Mouse (Mus musculus): Measurements from ENCODE around the gene Lhfp. TPM values are rescaled to one million over a fixed set of nuclear protein-coding genes. Genes with fewer than 3 reads are reported as not detected.

Lhfp gene
- polyA plus RNA-seq, 1 experiment from 2014 or later, result 50.8 TPM

- Histone ChIP-seq H3K27me3 (ENCODE audit: insufficient read depth, poor library complexity, severe bottlenecking) (no peaks in the 10 kb centered on the region), H3K27ac (no peak overlapping the region; the same call in 1 of the 2 replicates), H3K4me1 (peaks cover 16% of the 10 kb centered on the region), H3K36me3 (0 out of 2 replicates have a peak, but pooled peaks cover 5% of the 10 kb centered on the region), H3K4me3 (no peak overlapping the region), H3K9me3 (no peaks in the 10 kb centered on the region)
- WGBS, result 67% methylated on average over 5 of the region's 5 CpGs
- no peak for DNase-seq (ENCODE audit: low spot score)
Measured at GRCm38 (mm10) chr3:53083717-53084116, 42.4 kb downstream of the Lhfp start.

- 0 out of 2 replicates have a peak, but pooled peaks cover 5% of the 10 kb centered on the region for H3K36me3 ChIP-seq
- WGBS, result 90% methylated on average over 8 of the region's 8 CpGs
- no peaks in the 10 kb centered on the region for H3K9me3 ChIP-seq
- no peaks in the 10 kb centered on the region for H3K27me3 ChIP-seq (ENCODE audit: insufficient read depth, poor library complexity, severe bottlenecking)
- no peak overlapping the region for H3K27ac ChIP-seq
- DNase-seq (ENCODE audit: low spot score), result no peak
- peaks cover 16% of the 10 kb centered on the region for H3K4me1 ChIP-seq
- no peak overlapping the region for H3K4me3 ChIP-seq
Measured at GRCm38 (mm10) chr3:53084806-53085205, 43.5 kb downstream of the Lhfp start.

DNA sequence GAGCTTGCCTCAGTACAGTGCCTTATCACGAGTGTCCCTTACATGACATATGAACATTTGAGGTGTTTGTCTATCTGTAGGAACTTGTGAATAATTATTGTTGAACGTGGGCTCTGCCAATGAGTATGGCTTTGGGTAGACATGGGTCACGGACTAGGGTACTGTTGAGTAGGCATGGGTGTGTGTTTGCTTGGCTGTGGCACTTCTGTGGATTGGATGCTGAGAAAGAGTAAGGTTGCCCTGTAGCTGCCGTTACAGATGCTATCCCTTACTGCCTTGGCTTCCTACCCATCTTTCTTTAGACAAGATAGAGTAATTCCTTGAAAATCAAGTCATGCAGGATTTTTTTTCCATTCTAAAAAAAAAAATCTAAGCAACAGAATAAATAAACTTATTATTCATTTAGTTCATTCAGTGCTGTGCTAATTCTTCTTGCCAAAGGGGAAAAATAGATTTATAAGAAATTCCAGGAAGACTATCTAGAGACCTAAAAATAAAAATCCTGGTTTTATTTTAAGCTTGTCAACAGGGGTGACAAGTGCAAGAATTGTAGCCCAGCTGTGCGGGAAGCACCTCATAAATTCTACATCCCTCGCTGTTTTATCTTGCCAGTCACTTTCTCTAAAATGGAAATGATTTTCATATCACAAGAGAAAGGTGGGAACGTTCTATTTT is 45.3 kb downstream of the Lhfp start:
- Histone ChIP-seq H3K4me1 (peaks cover 24% of the 10 kb centered on the region), H3K9me3 (no peaks in the 10 kb centered on the region), H3K4me3 (no peak overlapping the region), H3K27me3 (ENCODE audit: insufficient read depth, poor library complexity, severe bottlenecking) (no peaks in the 10 kb centered on the region), H3K36me3 (0 out of 2 replicates have a peak, but pooled peaks cover 2% of the 10 kb centered on the region), H3K27ac (0 out of 2 replicates have a peak overlapping the region, but pooled peaks have one; percentile 29)
- 60% methylated on average over 7 of the region's 7 CpGs for WGBS
- no peak for DNase-seq (ENCODE audit: low spot score)

DNA sequence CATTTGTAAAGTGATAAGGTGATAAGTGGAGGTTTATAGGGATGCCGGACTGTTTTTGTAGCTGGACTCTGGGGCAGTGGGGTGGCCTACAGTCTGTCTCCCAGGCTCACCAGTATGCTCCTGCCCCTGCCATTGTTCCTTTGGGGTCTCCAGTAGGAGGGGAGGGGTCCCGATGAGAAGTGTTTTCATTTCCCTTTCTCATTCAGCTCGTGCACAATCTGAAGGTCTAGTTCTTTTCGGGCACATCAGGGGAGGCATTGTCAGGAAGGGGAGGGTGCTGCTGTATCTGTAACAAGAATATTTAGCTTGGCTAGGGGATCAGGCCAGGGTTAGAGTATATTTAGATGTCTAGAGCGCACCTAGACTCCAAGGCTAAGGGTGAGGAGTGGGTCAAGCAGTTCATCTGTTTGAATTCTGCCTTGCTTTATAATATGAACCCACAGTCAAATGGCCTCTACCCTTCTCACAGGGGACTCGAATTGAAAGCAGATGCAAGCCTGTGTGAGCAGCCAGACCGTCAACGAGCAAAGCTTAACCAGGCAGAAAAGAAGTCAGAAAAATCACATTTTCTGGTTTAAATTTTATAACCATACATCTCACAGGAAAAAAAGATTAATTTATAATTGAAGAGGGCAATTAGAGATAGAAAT is 46.0 kb downstream of the Lhfp start:
- Histone ChIP-seq H3K9me3 (no peaks in the 10 kb centered on the region), H3K36me3 (no peaks in the 10 kb centered on the region), H3K4me3 (no peak overlapping the region), H3K27ac (0 out of 2 replicates have a peak overlapping the region, but pooled peaks have one; percentile 29), H3K27me3 (ENCODE audit: insufficient read depth, poor library complexity, severe bottlenecking) (no peaks in the 10 kb centered on the region), H3K4me1 (peaks cover 29% of the 10 kb centered on the region)
- WGBS, result 51% methylated on average over 8 of the region's 8 CpGs
- no peak for DNase-seq (ENCODE audit: low spot score)

DNA sequence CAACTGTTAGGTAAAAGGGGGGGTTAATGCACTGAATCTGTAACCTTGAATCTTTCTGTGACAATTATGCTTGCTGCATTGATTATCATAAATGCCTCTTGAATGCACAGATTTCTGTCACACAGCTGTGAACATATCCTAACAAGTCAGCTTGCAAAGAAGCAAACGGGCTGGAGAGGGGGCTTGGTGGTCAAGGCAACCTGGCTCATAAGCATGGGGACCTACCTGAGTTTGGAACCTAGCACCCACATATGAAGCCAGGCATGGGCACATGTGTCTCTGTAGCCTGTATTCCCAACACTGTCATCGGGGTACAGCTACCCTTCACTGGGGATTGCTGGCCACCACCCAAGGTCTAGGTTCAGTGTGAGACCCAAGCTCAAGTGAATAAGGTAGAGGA is 48.6 kb downstream of the Lhfp start:
- Histone ChIP-seq H3K9me3 (no peaks in the 10 kb centered on the region), H3K4me3 (no peak overlapping the region), H3K27ac (no peak overlapping the region), H3K36me3 (0 out of 2 replicates have a peak, but pooled peaks cover 3% of the 10 kb centered on the region), H3K27me3 (ENCODE audit: insufficient read depth, poor library complexity, severe bottlenecking) (no peaks in the 10 kb centered on the region), H3K4me1 (peaks cover 42% of the 10 kb centered on the region)
- WGBS, result 80% methylated on average over 2 of the region's 2 CpGs
- DNase-seq (ENCODE audit: low spot score), result no peak

DNA sequence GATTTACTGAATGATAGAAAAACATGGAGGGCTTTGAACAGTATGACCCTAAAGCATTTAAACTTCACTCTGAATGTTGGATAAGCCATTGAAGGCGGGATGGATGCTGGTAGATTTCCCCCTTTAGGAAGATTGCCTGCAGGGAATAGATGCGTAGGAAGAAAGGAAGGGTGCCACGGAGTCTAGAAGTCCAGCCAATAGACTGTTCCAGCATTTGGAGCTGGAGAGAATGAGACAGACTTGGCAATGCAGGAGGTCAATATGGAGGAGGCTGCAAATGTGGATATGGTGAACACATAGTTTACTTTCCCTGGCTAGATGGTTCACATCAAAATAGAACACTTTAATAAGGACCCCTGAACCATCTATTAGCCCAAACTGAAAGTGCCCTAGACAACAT is 58.9 kb downstream of the Lhfp start:
- H3K4me1 ChIP-seq, result peaks cover 31% of the 10 kb centered on the region
- no peak for DNase-seq (ENCODE audit: low spot score)
- H3K27me3 ChIP-seq (ENCODE audit: insufficient read depth, poor library complexity, severe bottlenecking), result no peaks in the 10 kb centered on the region
- H3K27ac ChIP-seq, result no peak overlapping the region
- no peaks in the 10 kb centered on the region for H3K9me3 ChIP-seq
- H3K4me3 ChIP-seq, result no peak overlapping the region
- 86% methylated on average over 3 of the region's 3 CpGs for WGBS
- H3K36me3 ChIP-seq, result no peaks in the 10 kb centered on the region

- no peak overlapping the region for H3K4me3 ChIP-seq
Measured at GRCm38 (mm10) chr3:53100803-53101202, 59.5 kb downstream of the Lhfp start.

DNA sequence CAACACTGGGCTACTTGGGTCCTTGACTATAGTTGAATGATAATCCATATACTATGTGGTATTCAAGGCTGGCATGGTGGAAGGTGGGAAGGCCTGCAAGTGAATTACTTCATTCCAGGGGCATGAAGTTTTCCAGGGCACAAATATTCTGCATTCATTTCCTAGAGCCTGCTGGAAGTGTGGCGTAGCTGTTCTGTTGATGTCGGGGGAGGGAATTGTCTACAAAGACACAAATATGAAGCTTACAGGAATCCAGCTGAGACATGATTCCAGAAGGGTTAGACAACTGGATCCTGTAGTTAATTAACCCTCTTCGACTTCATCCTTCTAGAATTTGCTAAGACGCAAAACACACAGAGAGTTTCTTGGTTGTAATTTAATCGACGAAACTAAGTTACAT is 60.4 kb downstream of the Lhfp start:
- Histone ChIP-seq H3K4me1 (peaks cover 41% of the 10 kb centered on the region), H3K27ac (no peak overlapping the region), H3K9me3 (no peaks in the 10 kb centered on the region), H3K27me3 (ENCODE audit: insufficient read depth, poor library complexity, severe bottlenecking) (no peaks in the 10 kb centered on the region), H3K4me3 (no peak overlapping the region), H3K36me3 (no peaks in the 10 kb centered on the region)
- DNase-seq (ENCODE audit: low spot score), result no peak
- WGBS, result 64% methylated on average over 6 of the region's 6 CpGs

More at GRCm38 (mm10) chr3:53100803-53101202, 59.5 kb downstream of the Lhfp start:
- 66% methylated on average over 6 of the region's 6 CpGs for WGBS
- DNase-seq (ENCODE audit: low spot score), result no peak
- Histone ChIP-seq H3K9me3 (no peaks in the 10 kb centered on the region), H3K4me1 (peaks cover 37% of the 10 kb centered on the region), H3K36me3 (no peaks in the 10 kb centered on the region), H3K27ac (no peak overlapping the region), H3K27me3 (ENCODE audit: insufficient read depth, poor library complexity, severe bottlenecking) (no peaks in the 10 kb centered on the region)

DNA sequence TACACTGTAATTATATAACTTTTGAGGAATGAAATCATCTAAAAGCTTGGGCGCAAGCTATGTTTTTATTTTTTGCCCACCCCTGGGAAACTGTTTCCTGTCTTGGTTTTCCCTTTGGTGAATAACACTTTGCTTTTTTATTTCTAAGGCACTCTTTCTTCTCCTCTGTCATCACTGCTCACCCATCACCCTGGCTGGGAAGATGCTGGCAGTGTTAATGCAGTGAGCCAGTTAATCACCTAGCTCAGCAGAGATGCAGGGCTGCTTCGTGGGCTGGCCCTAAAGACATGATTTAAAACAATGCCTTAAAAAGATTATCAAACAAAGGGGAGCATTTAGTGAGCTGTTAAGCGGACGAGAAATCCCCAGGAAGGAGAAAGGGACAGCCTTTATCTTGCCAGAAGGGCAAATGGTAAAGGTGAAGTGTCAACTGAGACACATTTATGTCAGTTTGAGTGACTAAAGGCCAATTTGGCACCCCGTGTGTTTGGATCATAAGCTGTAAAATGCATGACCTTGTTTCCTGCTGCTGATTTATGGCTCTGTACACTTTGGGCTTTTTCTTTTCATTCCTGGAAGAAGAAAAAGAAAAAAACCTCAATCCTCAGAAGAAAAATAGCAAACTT is 60.9 kb downstream of the Lhfp start:
- Histone ChIP-seq H3K4me1 (peaks cover 45% of the 10 kb centered on the region), H3K4me3 (no peak overlapping the region), H3K36me3 (no peaks in the 10 kb centered on the region), H3K9me3 (no peaks in the 10 kb centered on the region), H3K27me3 (ENCODE audit: insufficient read depth, poor library complexity, severe bottlenecking) (no peaks in the 10 kb centered on the region), H3K27ac (peak overlapping the region; percentile 31)
- DNase-seq (ENCODE audit: low spot score), result no peak
- WGBS, result 21% methylated on average over 5 of the region's 5 CpGs

- H3K4me1 ChIP-seq, result peaks cover 46% of the 10 kb centered on the region
- no peaks in the 10 kb centered on the region for H3K9me3 ChIP-seq
- DNase-seq (ENCODE audit: low spot score), result no peak
- peak overlapping the region; percentile 31 for H3K27ac ChIP-seq
- no peaks in the 10 kb centered on the region for H3K36me3 ChIP-seq
- no peaks in the 10 kb centered on the region for H3K27me3 ChIP-seq (ENCODE audit: insufficient read depth, poor library complexity, severe bottlenecking)
- WGBS, result 38% methylated on average over 12 of the region's 12 CpGs
- H3K4me3 ChIP-seq, result no peak overlapping the region
Measured at GRCm38 (mm10) chr3:53102757-53103153, 61.4 kb downstream of the Lhfp start.

DNA sequence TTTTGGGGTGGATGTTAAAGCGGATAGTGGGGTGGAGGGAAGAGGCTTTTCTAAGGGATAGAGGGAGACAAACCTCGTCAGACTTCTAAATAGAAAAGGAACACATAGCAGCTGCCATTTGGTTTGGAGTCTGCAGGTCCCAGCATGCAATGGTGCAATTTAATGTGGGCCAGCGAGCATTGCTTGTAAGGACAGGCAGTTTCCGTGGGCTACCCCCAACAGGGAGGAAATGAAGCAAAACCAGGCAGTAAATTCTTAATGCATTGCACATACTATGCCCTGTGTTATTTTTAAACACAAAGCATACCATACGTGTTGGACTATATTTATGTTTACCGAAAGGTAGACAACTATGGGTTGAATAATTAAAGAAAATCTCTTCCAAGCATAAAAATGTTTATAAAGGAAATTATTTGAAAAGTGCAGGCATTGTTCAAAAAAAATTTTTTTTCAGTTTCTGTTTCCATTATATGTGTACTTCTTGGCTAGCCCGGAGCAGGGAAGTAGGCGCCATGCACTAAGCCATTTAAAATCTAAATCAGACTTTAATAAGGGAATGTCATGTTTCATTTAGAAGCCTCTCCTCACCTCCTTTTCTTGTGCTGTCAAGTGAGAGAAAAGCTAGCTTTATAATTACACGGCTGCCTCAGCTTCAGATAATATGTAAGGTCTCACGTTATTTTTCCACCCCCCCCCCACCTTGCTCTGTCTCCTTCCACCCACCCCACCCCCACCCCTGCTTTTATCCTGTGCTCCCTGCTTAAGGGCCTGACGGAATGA is 67.5 kb downstream of the Lhfp start:
- WGBS, result 64% methylated on average over 11 of the region's 11 CpGs
- no peak for DNase-seq (ENCODE audit: low spot score)

GRCm38 (mm10) chr3:53109879-53110278 is 68.6 kb downstream of the Lhfp start:
- Histone ChIP-seq H3K4me3 (no peak overlapping the region), H3K27ac (no peak overlapping the region), H3K4me1 (peaks cover 43% of the 10 kb centered on the region), H3K36me3 (0 out of 2 replicates have a peak, but pooled peaks cover 6% of the 10 kb centered on the region), H3K9me3 (no peaks in the 10 kb centered on the region), H3K27me3 (ENCODE audit: insufficient read depth, poor library complexity, severe bottlenecking) (no peaks in the 10 kb centered on the region)
- no peak for DNase-seq (ENCODE audit: low spot score)
- 20% methylated on average over 3 of the region's 3 CpGs for WGBS

More for the DNA sequence above, 67.5 kb downstream of the Lhfp start:
- Histone ChIP-seq H3K9me3 (no peaks in the 10 kb centered on the region), H3K4me1 (peaks cover 44% of the 10 kb centered on the region), H3K36me3 (0 out of 2 replicates have a peak, but pooled peaks cover 6% of the 10 kb centered on the region), H3K27ac (no peak overlapping the region; the same call in 1 of the 2 replicates), H3K27me3 (ENCODE audit: insufficient read depth, poor library complexity, severe bottlenecking) (no peaks in the 10 kb centered on the region), H3K4me3 (no peak overlapping the region)
